Mouse (Mus musculus) heart, embryonic 16.5 days (tissue): ENCODE measurements around the gene Slc1a2. TPM values are rescaled to one million over a fixed set of nuclear protein-coding genes. Genes with fewer than 3 reads are reported as not detected.

Experiments
- ATAC-seq: fragments of 200-750 bp; cut with Nextera tagmentation; replicated peaks from 2 replicates; pipeline ENCODE4 v1.8.0; 2017; ENCODE audit warnings: moderate number of reproducible peaks; ENCODE audit not compliant: insufficient read depth, low FRiP score; ENCODE audit errors: extremely low read depth
- H3K27ac ChIP-seq: fragments of 300-500 bp; sonication (generic); 2 replicates; pipeline ENCODE4 v1.5.1; 2014; ENCODE audit warnings: mild to moderate bottlenecking, low read length, control low read depth, moderate library complexity
- H3K27me3 ChIP-seq: fragments of 300-500 bp; sonication (generic); 2 replicates; pipeline ENCODE4 v1.6.1; 2014; ENCODE audit warnings: low read length, mixed read lengths; ENCODE audit not compliant: control insufficient read depth, insufficient read depth
- H3K36me3 ChIP-seq: fragments of 300-500 bp; sonication (generic); 2 replicates; pipeline ENCODE4 v1.6.1; 2014; ENCODE audit not compliant: control insufficient read depth, insufficient read depth
- H3K4me1 ChIP-seq: fragments of 300-500 bp; sonication (generic); 2 replicates; pipeline ENCODE4 v1.6.1; 2014; ENCODE audit warnings: low read length, mixed read lengths; ENCODE audit not compliant: control insufficient read depth, insufficient read depth
- H3K4me2 ChIP-seq: fragments of 300-500 bp; sonication (generic); 2 replicates; pipeline ENCODE4 v1.6.1; 2014; ENCODE audit warnings: low read depth, mild to moderate bottlenecking, control low read depth, low read length
- H3K4me3 ChIP-seq: fragments of 300-500 bp; sonication (generic); 2 replicates; pipeline ENCODE4 v1.5.1; 2014; ENCODE audit warnings: mild to moderate bottlenecking, control low read depth, low read length
- H3K9ac ChIP-seq: fragments of 300-500 bp; sonication (generic); 2 replicates; pipeline ENCODE4 v1.6.1; 2014; ENCODE audit warnings: low read length, control low read depth
- H3K9me3 ChIP-seq: fragments of 300-500 bp; sonication (generic); replicated peaks from 2 replicates; pipeline ENCODE4 v1.6.1; 2016; ENCODE audit warnings: low read length; ENCODE audit not compliant: control insufficient read depth
- WGBS: fragments of 180-500 bp; shearing (Covaris S2); extraction: QIAGEN DNeasy Blood & Tissue Kit; methylation state at CpG from one replicate; pipeline ENCODE4 v1.1.7; 2014; 5-methylcytosine and 5-hydroxymethylcytosine counted together
- polyA plus RNA-seq: library from polyadenylated mRNA; unstranded; fragments of >200 nt; fragmentation: Nextera tagmentation; extraction: Ambion mirVana; gene quantifications from 2 replicates; pipeline ENCODE4 v1.2.1, GENCODE M21; 2015

Gene Slc1a2
- polyA plus RNA-seq, 1 experiment from 2014 or later = 0.32 TPM

GRCm38 (mm10) chr2:102735031-102735430, 76.6 kb downstream of the Slc1a2 start:
- ATAC-seq = no peak
- 47% methylated on average over 2 of the region's 2 CpGs for WGBS

GRCm38 (mm10) chr2:102735811-102736210, 77.4 kb downstream of the Slc1a2 start:
- 89% methylated on average over 9 of the region's 9 CpGs for WGBS
- no peaks in the 10 kb centered on the region for H3K9me3 ChIP-seq
- no peaks in the 10 kb centered on the region for H3K36me3 ChIP-seq
- H3K4me1 ChIP-seq = no peaks in the 10 kb centered on the region
- no peak overlapping the region for H3K9ac ChIP-seq
- no peak overlapping the region for H3K27ac ChIP-seq
- no peak for ATAC-seq
- no peak overlapping the region for H3K4me3 ChIP-seq
- no peaks in the 10 kb centered on the region; the same call in 1 of the 2 replicates for H3K27me3 ChIP-seq
- no peak overlapping the region for H3K4me2 ChIP-seq

More at GRCm38 (mm10) chr2:102735031-102735430, 76.6 kb downstream of the Slc1a2 start:
- Histone ChIP-seq H3K9me3 (no peaks in the 10 kb centered on the region), H3K4me2 (no peak overlapping the region), H3K9ac (no peak overlapping the region), H3K4me1 (no peaks in the 10 kb centered on the region), H3K4me3 (no peak overlapping the region), H3K27me3 (no peaks in the 10 kb centered on the region; the same call in 1 of the 2 replicates), H3K36me3 (no peaks in the 10 kb centered on the region), H3K27ac (no peak overlapping the region)

- H3K4me3 ChIP-seq = no peak overlapping the region
- H3K9me3 ChIP-seq = no peaks in the 10 kb centered on the region
- H3K27me3 ChIP-seq = no peaks in the 10 kb centered on the region; the same call in 1 of the 2 replicates
- H3K4me1 ChIP-seq = no peaks in the 10 kb centered on the region
- no peaks in the 10 kb centered on the region for H3K36me3 ChIP-seq
- no peak overlapping the region for H3K9ac ChIP-seq
- H3K4me2 ChIP-seq = no peak overlapping the region
- no peak overlapping the region for H3K27ac ChIP-seq
- 73% methylated on average over 5 of the region's 5 CpGs for WGBS
- no peak for ATAC-seq
These were observed 78.0 kb downstream of the Slc1a2 start for GRCm38 (mm10) chr2:102736490-102736889.

GRCm38 (mm10) chr2:102738852-102739251, 80.4 kb downstream of the Slc1a2 start:
- no peak for ATAC-seq

GRCm38 (mm10) chr2:102742685-102743084, 84.2 kb downstream of the Slc1a2 start:
- Histone ChIP-seq H3K4me1 (peaks cover 14% of the 10 kb centered on the region), H3K9ac (no peak overlapping the region), H3K4me3 (no peak overlapping the region), H3K9me3 (no peaks in the 10 kb centered on the region), H3K27me3 (no peaks in the 10 kb centered on the region; the same call in 1 of the 2 replicates), H3K36me3 (no peaks in the 10 kb centered on the region), H3K27ac (no peak overlapping the region), H3K4me2 (no peak overlapping the region)
- ATAC-seq = no peak
- 64% methylated on average over 5 of the region's 5 CpGs for WGBS

More at GRCm38 (mm10) chr2:102738852-102739251, 80.4 kb downstream of the Slc1a2 start:
- WGBS = 83% methylated on average over 1 of the region's 1 CpGs
- Histone ChIP-seq H3K4me2 (no peak overlapping the region), H3K4me3 (no peak overlapping the region), H3K9ac (no peak overlapping the region), H3K9me3 (no peaks in the 10 kb centered on the region), H3K4me1 (no peaks in the 10 kb centered on the region), H3K27me3 (no peaks in the 10 kb centered on the region; the same call in 1 of the 2 replicates), H3K36me3 (no peaks in the 10 kb centered on the region), H3K27ac (no peak overlapping the region)

- Histone ChIP-seq H3K27ac (no peak overlapping the region), H3K27me3 (no peaks in the 10 kb centered on the region), H3K9ac (no peak overlapping the region), H3K4me2 (no peak overlapping the region), H3K4me3 (no peak overlapping the region), H3K9me3 (no peaks in the 10 kb centered on the region), H3K36me3 (no peaks in the 10 kb centered on the region), H3K4me1 (peaks cover 14% of the 10 kb centered on the region)
- WGBS = 57% methylated on average over 10 of the region's 10 CpGs
- ATAC-seq = no peak
These were observed 85.6 kb downstream of the Slc1a2 start for GRCm38 (mm10) chr2:102743918-102744696.

GRCm38 (mm10) chr2:102745259-102745906, 86.9 kb downstream of the Slc1a2 start:
- no peaks in the 10 kb centered on the region for H3K36me3 ChIP-seq
- peaks cover 17% of the 10 kb centered on the region for H3K4me1 ChIP-seq
- peak overlapping the region; percentile 41 for H3K4me2 ChIP-seq
- H3K4me3 ChIP-seq = no peak overlapping the region
- ATAC-seq = peak; percentile 97
- H3K9ac ChIP-seq = no peak overlapping the region
- H3K9me3 ChIP-seq = no peaks in the 10 kb centered on the region
- H3K27me3 ChIP-seq = no peaks in the 10 kb centered on the region
- 15% methylated on average over 7 of the region's 7 CpGs for WGBS
- peak overlapping the region; percentile 78 for H3K27ac ChIP-seq

- no peak for ATAC-seq
- Histone ChIP-seq H3K9me3 (no peaks in the 10 kb centered on the region), H3K4me1 (peaks cover 17% of the 10 kb centered on the region), H3K4me3 (no peak overlapping the region), H3K9ac (no peak overlapping the region), H3K27me3 (no peaks in the 10 kb centered on the region), H3K27ac (no peak overlapping the region), H3K36me3 (no peaks in the 10 kb centered on the region), H3K4me2 (no peak overlapping the region)
- 83% methylated on average over 3 of the region's 3 CpGs for WGBS
These were observed 89.3 kb downstream of the Slc1a2 start for GRCm38 (mm10) chr2:102747758-102748157.

- Histone ChIP-seq H3K4me3 (no peak overlapping the region), H3K9me3 (no peaks in the 10 kb centered on the region), H3K36me3 (no peaks in the 10 kb centered on the region), H3K9ac (no peak overlapping the region), H3K4me1 (peaks cover 10% of the 10 kb centered on the region), H3K27ac (no peak overlapping the region), H3K27me3 (no peaks in the 10 kb centered on the region), H3K4me2 (no peak overlapping the region)
- ATAC-seq = no peak
- WGBS = 52% methylated on average over 2 of the region's 2 CpGs
These were observed 91.5 kb downstream of the Slc1a2 start for GRCm38 (mm10) chr2:102749926-102750325.
